Mouse (Mus musculus) adrenal gland, postnatal 10 days (tissue): ENCODE results near the gene Olr1. TPM values are rescaled to one million over a fixed set of nuclear protein-coding genes. Genes with fewer than 3 reads are reported as not detected.
A peak's percentile ranks its signal among the peaks of the same experiment; 100 is the strongest.
"Not testable (repeated sequence)": the region's sequence is repeated elsewhere in the genome, so short reads cannot be mapped to it uniquely, and the experiment has no call there.

Experiments
- DNase-seq: peaks from one replicate; pipeline ENCODE4 v3.0.0; 2021; ENCODE audit warnings: mixed read lengths
- total RNA-seq, 2 experiments: library from RNA; stranded (reverse); gene quantifications; 2 replicates each; pipeline ENCODE4 v1.2.3; 2021

Olr1 gene
- total RNA-seq, 2 experiments from 2014 or later: 0.09 TPM; not detected in 1

- DNase-seq: no peak
These were observed 5.4 kb upstream of the Olr1 start, which contains the start of gene Tmem52b for GRCm38 (mm10) chr6:129512367-129512766. Tmem52b (plus strand) TSS chr6:129512555.

- no peak for DNase-seq
These were observed 3.4 kb upstream of the Olr1 start for GRCm38 (mm10) chr6:129510120-129510911.

- DNase-seq: no peak
These were observed 3.5 kb downstream of the Olr1 start for GRCm38 (mm10) chr6:129503471-129503870.

DNA sequence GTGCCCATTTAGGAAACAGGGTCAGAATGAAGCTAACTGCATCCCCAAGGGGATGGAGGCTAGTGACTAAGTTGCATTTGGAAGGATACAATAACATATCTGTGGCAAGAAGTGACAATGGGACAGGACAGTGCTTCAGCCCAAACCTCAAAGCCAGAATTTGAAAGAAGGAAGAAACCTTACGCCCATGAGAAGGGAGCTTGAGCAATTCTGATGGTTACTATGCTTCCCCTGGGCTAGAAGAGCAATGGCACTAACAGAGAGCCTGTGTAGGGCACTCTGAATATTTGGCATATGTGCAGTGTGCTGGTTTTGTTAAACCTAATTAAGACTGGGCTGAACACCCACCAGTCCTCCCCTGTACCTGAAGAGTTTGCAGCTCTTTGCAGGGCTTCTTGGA is 7.4 kb downstream of the Olr1 start:
- not testable (repeated sequence) for DNase-seq

DNA sequence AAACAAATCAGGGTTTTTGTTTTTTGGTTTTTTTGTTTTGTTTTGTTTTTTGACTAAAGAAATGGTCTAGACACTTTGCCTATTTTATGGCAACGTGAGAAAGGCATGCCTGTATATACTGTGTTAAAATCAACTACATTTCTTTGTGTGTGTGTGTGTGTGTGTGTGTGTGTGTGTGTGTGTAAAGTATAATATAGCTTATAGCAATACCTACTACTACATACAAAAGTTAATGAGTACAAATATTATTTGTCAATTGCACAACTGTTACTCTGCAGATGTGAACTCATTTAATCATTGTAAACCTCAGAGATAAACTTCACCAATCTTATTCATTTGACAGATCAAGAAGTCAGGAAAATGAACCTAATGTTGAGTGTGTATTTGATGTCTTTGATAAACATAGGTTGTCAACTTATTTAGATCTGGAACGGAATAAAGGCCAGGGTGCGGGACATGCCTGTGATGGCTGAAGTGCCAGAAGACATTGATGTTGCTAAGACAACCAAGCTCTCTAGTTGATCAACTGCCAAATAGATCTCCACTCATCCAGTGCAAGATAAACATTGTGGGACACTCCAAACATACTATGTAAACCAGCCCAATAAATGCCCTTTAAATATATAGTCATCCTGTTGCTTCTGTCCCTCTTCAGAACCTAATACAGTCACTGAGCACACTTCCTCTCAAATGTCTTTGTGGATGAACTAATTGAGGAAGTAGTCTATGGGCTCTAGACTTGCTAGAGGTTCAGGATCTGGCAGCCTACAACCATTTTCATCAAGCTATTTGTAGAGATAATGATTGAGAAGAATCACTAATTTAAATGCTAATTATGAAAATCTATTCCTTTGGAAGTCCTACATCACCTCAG is 9.4 kb downstream of the Olr1 start:
- DNase-seq: no peak

DNA sequence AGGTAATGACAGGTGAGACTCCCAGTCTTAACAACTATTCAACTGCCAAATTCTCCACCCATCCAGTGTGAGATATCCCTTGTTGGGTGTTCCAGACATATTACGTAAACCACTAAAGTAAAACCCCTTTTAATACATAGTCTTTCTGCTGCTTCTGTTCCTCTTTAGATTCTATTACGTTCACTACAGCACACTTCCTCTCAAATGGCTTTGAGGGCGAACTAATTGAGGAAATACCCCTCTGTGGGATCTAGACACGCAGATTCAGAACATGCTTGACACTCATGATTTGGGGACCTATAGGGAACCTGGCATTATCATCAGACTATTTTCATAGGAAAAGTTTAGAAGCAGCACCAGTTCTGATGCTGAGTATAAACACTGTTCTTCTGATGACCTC is 12.0 kb downstream of the Olr1 start:
- DNase-seq: no peak

DNA sequence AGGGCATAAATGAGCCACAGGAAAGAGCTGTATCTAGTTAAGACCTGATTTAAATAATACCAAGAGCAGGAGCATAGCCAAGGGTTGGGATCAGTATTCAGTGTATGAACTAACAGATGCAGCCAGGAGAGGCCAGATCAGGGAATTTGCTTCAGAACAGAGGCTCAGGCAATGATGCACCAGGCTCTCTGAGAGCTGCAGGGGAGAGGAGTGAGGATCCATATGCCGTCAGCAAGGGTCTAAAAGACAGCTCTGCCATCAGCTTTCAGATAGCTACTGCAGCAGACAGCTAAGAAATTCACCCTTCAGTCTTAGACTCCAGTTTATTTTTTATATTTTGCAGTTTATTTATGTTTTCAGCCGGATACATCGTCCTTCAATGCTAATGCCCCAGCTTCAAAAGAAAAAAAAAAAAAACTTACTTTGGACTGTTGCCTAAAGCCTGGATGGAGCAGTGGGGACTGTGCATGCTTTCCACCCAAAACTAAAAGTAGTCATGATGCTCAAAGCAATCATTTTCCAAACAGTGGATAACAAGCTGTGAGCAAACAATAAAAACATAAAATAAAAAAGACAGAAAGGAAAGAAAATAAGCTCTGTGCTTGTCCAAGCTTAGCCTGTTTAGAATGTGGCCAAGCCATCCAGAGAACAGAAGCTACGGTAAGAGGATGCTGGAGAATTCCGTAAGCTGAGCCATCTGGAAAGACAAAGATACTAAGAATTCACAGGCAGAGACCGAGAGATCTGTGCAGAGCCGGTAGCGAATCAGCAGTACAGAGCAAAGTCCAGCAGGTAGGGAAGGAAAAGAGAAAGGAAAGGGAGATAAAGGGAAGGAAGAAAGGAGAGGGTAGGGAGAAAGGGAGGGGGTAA is 26.6 kb downstream of the Olr1 start:
- no peak for DNase-seq

- DNase-seq: peak; percentile 23
These were observed 30.4 kb downstream of the Olr1 start for GRCm38 (mm10) chr6:129476404-129477126.

DNA sequence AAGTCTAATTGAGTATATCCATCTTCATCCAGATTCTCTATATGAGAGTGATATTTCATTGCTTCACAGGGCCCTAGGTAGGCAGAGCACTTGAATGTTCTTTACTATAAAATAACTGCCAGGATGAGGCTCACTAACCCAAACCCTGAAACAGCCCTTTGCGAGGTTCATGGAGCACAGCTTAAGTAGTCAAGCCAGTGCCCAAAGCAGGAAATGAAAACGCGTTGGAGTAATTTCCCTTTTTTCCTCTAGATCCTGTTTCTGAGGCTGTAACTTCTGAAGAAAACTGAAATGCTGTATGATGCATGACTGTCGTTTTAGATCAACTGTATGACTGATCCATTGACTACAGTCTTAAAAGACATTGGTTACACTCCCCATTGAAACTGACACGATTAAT is 34.3 kb downstream of the Olr1 start:
- DNase-seq: no peak

DNA sequence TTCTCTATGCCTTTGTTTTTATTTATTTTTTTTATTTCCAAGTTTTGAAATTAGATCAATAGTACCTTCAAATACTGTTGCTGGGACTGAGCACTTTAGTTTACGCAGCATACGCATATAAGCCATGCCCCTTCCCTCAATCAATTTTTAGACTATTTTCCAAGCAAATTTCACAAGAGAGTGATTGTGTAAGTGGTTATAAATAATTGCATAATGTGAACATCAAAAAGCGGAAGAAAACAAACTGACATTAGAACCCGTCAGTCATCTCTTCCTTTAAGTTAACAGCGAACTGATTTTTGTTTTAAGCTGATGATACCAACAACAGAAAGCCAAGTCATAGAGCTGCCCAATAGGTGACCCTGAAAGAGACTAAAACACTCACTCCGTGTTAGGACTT is 35.6 kb downstream of the Olr1 start:
- DNase-seq: no peak

DNA sequence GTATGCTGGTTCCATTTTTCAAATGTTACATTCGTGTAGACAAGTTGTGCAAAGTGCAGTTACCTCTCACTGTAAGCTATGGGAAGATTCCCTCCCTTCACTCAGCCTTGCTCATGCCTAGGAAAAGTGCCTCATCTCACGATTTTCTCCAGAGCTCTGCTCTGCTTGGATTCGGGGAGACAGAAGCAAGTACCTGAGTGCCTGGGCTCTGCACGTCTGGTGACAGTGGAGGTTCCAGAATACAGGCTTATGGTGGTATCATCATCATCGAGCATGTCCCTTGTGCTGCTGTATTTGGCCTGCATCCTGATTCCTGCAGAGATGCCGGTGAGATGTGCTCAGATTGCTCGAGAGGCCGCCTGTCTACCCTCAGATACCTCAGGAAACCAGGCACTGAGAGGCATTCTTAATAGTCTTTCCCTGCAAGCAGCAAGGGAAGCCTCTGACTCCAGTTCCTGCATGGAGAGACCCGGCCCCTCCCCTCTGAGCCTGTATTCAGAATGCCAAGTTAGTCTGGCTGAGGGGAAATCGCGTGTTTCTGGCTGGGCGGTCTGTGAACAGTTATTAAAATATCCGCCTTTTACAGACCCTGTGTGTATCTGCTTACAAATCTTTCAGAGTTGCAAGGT is 55.4 kb downstream of the Olr1 start, which contains the start of gene Clec1a:
Gene Clec1a, minus strand, starts transcription at position 590 of the 629 bp plus-strand sequence.
- DNase-seq: peak; percentile 31

GRCm38 (mm10) chr6:129449743-129450142 is 57.2 kb downstream of the Olr1 start:
- no peak for DNase-seq

DNA sequence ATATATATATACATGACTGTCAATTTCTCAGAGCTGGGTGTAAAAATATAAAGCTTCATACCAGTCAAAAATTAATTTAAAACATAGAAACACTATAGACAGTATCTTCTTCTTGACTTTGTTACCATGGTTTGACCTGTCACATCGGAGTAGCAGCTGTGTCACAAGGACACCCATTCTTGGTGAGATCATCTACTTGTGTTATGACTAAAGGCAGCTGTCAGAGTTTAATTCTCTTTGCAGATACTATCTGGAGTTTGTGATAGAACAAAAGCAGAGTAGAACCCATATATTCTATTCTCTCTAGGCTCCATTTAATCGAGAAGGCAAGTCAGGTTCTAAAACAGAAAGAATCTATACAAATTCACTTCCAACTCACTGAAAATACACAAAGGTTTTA is 68.9 kb downstream of the Olr1 start:
- DNase-seq: no peak

DNA sequence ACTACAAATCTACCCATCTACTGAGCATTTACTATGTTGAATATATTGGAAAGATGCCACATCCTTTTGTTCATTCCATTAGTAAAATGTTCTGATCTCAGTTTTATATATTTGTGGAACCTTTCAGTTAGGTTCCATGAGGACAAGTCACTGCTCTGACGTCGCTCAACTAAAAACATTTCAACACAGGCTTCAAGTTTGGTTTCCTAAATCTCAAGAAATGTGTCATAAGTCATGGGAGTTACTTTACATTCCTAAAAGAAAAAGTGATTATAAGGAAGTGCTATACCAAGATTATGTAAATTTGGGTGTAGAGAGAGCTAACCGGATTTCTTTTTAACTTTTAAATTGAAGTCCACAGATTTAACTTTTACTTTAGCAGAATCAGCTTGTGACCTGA is 70.9 kb downstream of the Olr1 start:
- no peak for DNase-seq

Other genes with a start within 250 kb of the Olr1 start
- gene Cd69, start 231.7 kb downstream of the Olr1 start, total RNA-seq: 1 to 10 TPM; 1.1 to 1.4 TPM
- gene 4922502D21Rik, start 175.4 kb downstream of the Olr1 start, total RNA-seq: not detected
- gene Clec12a, start 164.5 kb downstream of the Olr1 start, total RNA-seq: 1 to 10 TPM; 1.4 to 1.5 TPM
- gene Clec12b, start 121.3 kb downstream of the Olr1 start, total RNA-seq: not detected
- gene Clec1b, start 109.9 kb downstream of the Olr1 start, total RNA-seq: 1 to 10 TPM; 1.9 to 3.7 TPM
- under 1 TPM; 0.51 to 0.94 TPM for gene Clec9a, start 98.3 kb downstream of the Olr1 start, total RNA-seq
- 10 to 100 TPM in 1 of 2 experiments, 1 to 10 TPM in 1; 7.2 to 11.4 TPM for gene Clec1a, start 55.2 kb downstream of the Olr1 start, total RNA-seq
- not detected for gene Tmem52b, start 5.4 kb upstream of the Olr1 start, total RNA-seq
- 100 to 1,000 TPM; 141 to 191 TPM for gene Gabarapl1, start 26.0 kb upstream of the Olr1 start, total RNA-seq
- not detected for gene Klre1, start 70.7 kb upstream of the Olr1 start, total RNA-seq
- 1 to 10 TPM; 1.2 to 1.7 TPM for gene Klrd1, start 84.6 kb upstream of the Olr1 start, total RNA-seq
- gene Klrk1, start 116.7 kb upstream of the Olr1 start, total RNA-seq: under 1 TPM; 0.21 to 0.30 TPM
- not detected for gene Klrc3, start 136.2 kb upstream of the Olr1 start, total RNA-seq
- not detected for gene Klrc2, start 153.5 kb upstream of the Olr1 start, total RNA-seq
- under 1 TPM in 1 of 2 experiments, not detected in 1; 0.48 TPM for gene Klrc1, start 171.8 kb upstream of the Olr1 start, total RNA-seq
- gene Klri1, start 210.0 kb upstream of the Olr1 start, total RNA-seq: under 1 TPM in 1 of 2 experiments, not detected in 1; 0.36 TPM
- gene Klri2, start 233.3 kb upstream of the Olr1 start, total RNA-seq: not detected